Mouse (Mus musculus) forebrain, embryonic 13.5 days (tissue): ENCODE data around the gene Fam178b. TPM values are rescaled to one million over a fixed set of nuclear protein-coding genes. Genes with fewer than 3 reads are reported as not detected.

Source experiments
- ATAC-seq: fragments of 200-750 bp; cut with Nextera tagmentation; 2 replicates; pipeline ENCODE4 v1.8.0; 2017
- H3K27ac ChIP-seq: fragments of 300-500 bp; sonication (generic); 2 replicates; pipeline ENCODE4 v1.5.1; 2015; ENCODE audit warnings: inconsistent platforms, mild to moderate bottlenecking, moderate library complexity
- H3K27me3 ChIP-seq: fragments of 300-500 bp; sonication (generic); 2 replicates; pipeline ENCODE4 v1.6.1; 2015; ENCODE audit warnings: mild to moderate bottlenecking, inconsistent platforms
- H3K36me3 ChIP-seq: fragments of 300-500 bp; sonication (generic); 2 replicates; pipeline ENCODE4 v1.6.1; 2015; ENCODE audit warnings: mild to moderate bottlenecking, inconsistent platforms; ENCODE audit not compliant: poor library complexity, severe bottlenecking
- H3K4me1 ChIP-seq: fragments of 300-500 bp; sonication (generic); 2 replicates; pipeline ENCODE4 v1.6.1; 2015; ENCODE audit warnings: inconsistent platforms
- H3K4me2 ChIP-seq: fragments of 300-500 bp; sonication (generic); 2 replicates; pipeline ENCODE4 v1.6.1; 2015; ENCODE audit warnings: inconsistent platforms, mild to moderate bottlenecking, moderate library complexity
- H3K4me3 ChIP-seq: fragments of 300-500 bp; sonication (generic); 2 replicates; pipeline ENCODE4 v1.5.1; 2015; ENCODE audit warnings: mild to moderate bottlenecking, inconsistent platforms
- H3K9ac ChIP-seq: fragments of 300-500 bp; sonication (generic); 2 replicates; pipeline ENCODE4 v1.6.1; 2015; ENCODE audit warnings: mild to moderate bottlenecking, inconsistent platforms
- H3K9me3 ChIP-seq: fragments of 300-500 bp; sonication (generic); replicated peaks from 2 replicates; pipeline ENCODE4 v1.6.1; 2016; ENCODE audit warnings: inconsistent platforms
- WGBS: fragments of 180-500 bp; shearing (Covaris S2); methylation state at CpG from one replicate; pipeline ENCODE4 v1.1.7; 2015; 5-methylcytosine and 5-hydroxymethylcytosine counted together
- polyA plus RNA-seq: library from polyadenylated mRNA; unstranded; fragments of >200 nt; fragmentation: Nextera tagmentation; extraction: Ambion mirVana; gene quantifications from 2 replicates; pipeline ENCODE4 v1.2.1, GENCODE M21; 2015

Fam178b gene
- polyA plus RNA-seq, 1 experiment from 2014 or later, result 0.34 TPM

GRCm38 (mm10) chr1:36579974-36580383 lies 103.0 kb downstream of the Fam178b start:
- peak; percentile 62 for ATAC-seq
- H3K27me3 ChIP-seq, result peaks cover 67% of the 10 kb centered on the region
- 17% methylated on average over 6 of the region's 6 CpGs for WGBS
- peak overlapping the region; percentile 22 for H3K9ac ChIP-seq
- H3K4me1 ChIP-seq, result peaks cover 23% of the 10 kb centered on the region
- no peaks in the 10 kb centered on the region for H3K36me3 ChIP-seq
- H3K4me2 ChIP-seq, result peak overlapping the region; percentile 49
- no peaks in the 10 kb centered on the region for H3K9me3 ChIP-seq
- no peak overlapping the region for H3K4me3 ChIP-seq
- H3K27ac ChIP-seq, result peak overlapping the region; percentile 87

- Histone ChIP-seq H3K4me2 (no peak overlapping the region), H3K36me3 (no peaks in the 10 kb centered on the region), H3K9ac (no peak overlapping the region), H3K9me3 (no peaks in the 10 kb centered on the region), H3K4me3 (no peak overlapping the region), H3K4me1 (peaks cover 29% of the 10 kb centered on the region), H3K27ac (no peak overlapping the region), H3K27me3 (peaks cover 46% of the 10 kb centered on the region)
- ATAC-seq, result no peak
- 74% methylated on average over 6 of the region's 6 CpGs for WGBS
Observed at GRCm38 (mm10) chr1:36576991-36577675, 105.8 kb downstream of the Fam178b start.

- H3K4me3 ChIP-seq, result no peak overlapping the region
- H3K9ac ChIP-seq, result no peak overlapping the region
- peaks cover 18% of the 10 kb centered on the region for H3K4me1 ChIP-seq
- 66% methylated on average over 6 of the region's 6 CpGs for whole genome bisulfite sequencing
- no peaks in the 10 kb centered on the region for H3K36me3 ChIP-seq
- no peak overlapping the region for H3K4me2 ChIP-seq
- no peak overlapping the region for H3K27ac ChIP-seq
- ATAC-seq, result no peak
- no peaks in the 10 kb centered on the region for H3K9me3 ChIP-seq
- H3K27me3 ChIP-seq, result peaks cover 40% of the 10 kb centered on the region
Observed at GRCm38 (mm10) chr1:36575347-36575746, 107.6 kb downstream of the Fam178b start.

- Histone ChIP-seq H3K27ac (no peak overlapping the region), H3K4me2 (no peak overlapping the region), H3K9ac (no peak overlapping the region), H3K4me1 (peaks cover 8% of the 10 kb centered on the region; the same call in 1 of the 2 replicates), H3K9me3 (no peaks in the 10 kb centered on the region), H3K27me3 (peaks cover 32% of the 10 kb centered on the region), H3K36me3 (no peaks in the 10 kb centered on the region), H3K4me3 (no peak overlapping the region)
- ATAC-seq, result no peak
- 87% methylated on average over 5 of the region's 5 CpGs for WGBS
Observed at GRCm38 (mm10) chr1:36574196-36574955, 108.6 kb downstream of the Fam178b start.

GRCm38 (mm10) chr1:36573524-36573923 lies 109.5 kb downstream of the Fam178b start:
- no peak overlapping the region for H3K4me3 ChIP-seq
- H3K27ac ChIP-seq, result no peak overlapping the region
- H3K36me3 ChIP-seq, result no peaks in the 10 kb centered on the region
- H3K9me3 ChIP-seq, result no peaks in the 10 kb centered on the region
- H3K9ac ChIP-seq, result no peak overlapping the region
- WGBS, result 77% methylated on average over 8 of the region's 8 CpGs
- H3K27me3 ChIP-seq, result peaks cover 24% of the 10 kb centered on the region
- H3K4me2 ChIP-seq, result no peak overlapping the region
- no peak for ATAC-seq
- H3K4me1 ChIP-seq, result peaks cover 7% of the 10 kb centered on the region; the same call in 1 of the 2 replicates

GRCm38 (mm10) chr1:36572709-36573108 lies 110.3 kb downstream of the Fam178b start:
- Histone ChIP-seq H3K9me3 (no peaks in the 10 kb centered on the region), H3K4me3 (no peak overlapping the region), H3K27ac (no peak overlapping the region), H3K4me1 (peaks cover 7% of the 10 kb centered on the region; the same call in 1 of the 2 replicates), H3K36me3 (no peaks in the 10 kb centered on the region), H3K27me3 (peaks cover 15% of the 10 kb centered on the region), H3K4me2 (no peak overlapping the region), H3K9ac (no peak overlapping the region)
- WGBS, result 86% methylated on average over 1 of the region's 1 CpGs
- ATAC-seq, result no peak

GRCm38 (mm10) chr1:36572140-36572700 lies 110.8 kb downstream of the Fam178b start:
- Histone ChIP-seq H3K27ac (no peak overlapping the region), H3K36me3 (no peaks in the 10 kb centered on the region), H3K4me1 (peaks cover 7% of the 10 kb centered on the region; the same call in 1 of the 2 replicates), H3K9me3 (no peaks in the 10 kb centered on the region), H3K27me3 (peaks cover 11% of the 10 kb centered on the region), H3K4me2 (no peak overlapping the region), H3K9ac (no peak overlapping the region), H3K4me3 (no peak overlapping the region)
- 86% methylated on average over 2 of the region's 2 CpGs for WGBS
- ATAC-seq, result no peak

GRCm38 (mm10) chr1:36571627-36572026 lies 111.4 kb downstream of the Fam178b start:
- Histone ChIP-seq H3K27me3 (peaks cover 5% of the 10 kb centered on the region; the same call in 1 of the 2 replicates), H3K4me2 (no peak overlapping the region), H3K4me1 (peaks cover 7% of the 10 kb centered on the region; the same call in 1 of the 2 replicates), H3K27ac (no peak overlapping the region), H3K36me3 (no peaks in the 10 kb centered on the region), H3K9ac (no peak overlapping the region), H3K9me3 (no peaks in the 10 kb centered on the region), H3K4me3 (no peak overlapping the region)
- 64% methylated on average over 6 of the region's 6 CpGs for WGBS
- no peak for ATAC-seq

- Histone ChIP-seq H3K4me3 (no peak overlapping the region), H3K9me3 (no peaks in the 10 kb centered on the region), H3K27me3 (peaks cover 9% of the 10 kb centered on the region; the same call in 1 of the 2 replicates), H3K4me2 (no peak overlapping the region), H3K9ac (no peak overlapping the region), H3K27ac (no peak overlapping the region), H3K4me1 (peaks cover 7% of the 10 kb centered on the region; the same call in 1 of the 2 replicates), H3K36me3 (no peaks in the 10 kb centered on the region)
- WGBS, result 91% methylated on average over 5 of the region's 5 CpGs
- no peak for ATAC-seq
Observed at GRCm38 (mm10) chr1:36570320-36570719, 112.7 kb downstream of the Fam178b start.

GRCm38 (mm10) chr1:36569694-36570276 lies 113.2 kb downstream of the Fam178b start:
- Histone ChIP-seq H3K4me3 (no peak overlapping the region), H3K27ac (no peak overlapping the region), H3K27me3 (peaks cover 9% of the 10 kb centered on the region; the same call in 1 of the 2 replicates), H3K4me1 (peaks cover 7% of the 10 kb centered on the region; the same call in 1 of the 2 replicates), H3K4me2 (no peak overlapping the region), H3K9me3 (no peaks in the 10 kb centered on the region), H3K9ac (no peak overlapping the region), H3K36me3 (no peaks in the 10 kb centered on the region)
- 62% methylated on average over 7 of the region's 7 CpGs for WGBS
- ATAC-seq, result no peak

GRCm38 (mm10) chr1:36568776-36569175 lies 114.2 kb downstream of the Fam178b start:
- H3K4me3 ChIP-seq, result no peak overlapping the region
- no peak overlapping the region for H3K27ac ChIP-seq
- WGBS, result 76% methylated on average over 4 of the region's 4 CpGs

More at GRCm38 (mm10) chr1:36568776-36569175, 114.2 kb downstream of the Fam178b start:
- Histone ChIP-seq H3K9me3 (no peaks in the 10 kb centered on the region), H3K4me2 (no peak overlapping the region), H3K36me3 (no peaks in the 10 kb centered on the region), H3K9ac (no peak overlapping the region), H3K4me1 (no peaks in the 10 kb centered on the region; the same call in 1 of the 2 replicates), H3K27me3 (peaks cover 9% of the 10 kb centered on the region; the same call in 1 of the 2 replicates)
- no peak for ATAC-seq
